Mouse (Mus musculus): ENCODE results near the gene Tmem156. TPM values are rescaled to one million over a fixed set of nuclear protein-coding genes. Genes with fewer than 3 reads are reported as not detected.

The Tmem156 gene
- polyA plus RNA-seq, 1 experiment from 2014 or later: 2.7 TPM

DNA sequence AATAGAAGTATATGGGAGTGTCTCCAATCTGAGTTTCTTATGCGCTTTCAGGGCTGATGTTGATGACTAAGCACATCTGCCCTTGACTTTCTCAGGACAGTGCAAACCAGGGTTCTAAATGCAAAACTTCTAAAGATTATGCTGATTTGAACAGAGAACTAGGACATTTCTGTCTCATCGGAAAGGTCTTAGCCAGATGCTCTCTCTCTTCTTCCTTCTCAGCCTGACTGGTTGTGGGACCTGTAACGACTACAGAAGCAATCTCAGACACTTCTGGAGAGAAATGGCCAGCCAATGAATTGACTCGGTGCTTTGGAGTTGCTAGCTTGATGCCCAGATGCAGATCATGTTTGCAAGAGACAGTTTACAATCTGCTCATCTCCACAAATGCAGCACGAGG is 42.1 kb downstream of the Tmem156 start:
- Histone ChIP-seq H3K27ac (no peak overlapping the region), H3K4me3 (ENCODE audit: inconsistent target) (no peak overlapping the region), H3K79me2 (ENCODE audit: inconsistent target) (no peaks in the 10 kb centered on the region), H3K36me3 (ENCODE audit: inconsistent target) (no peaks in the 10 kb centered on the region)
- 85% methylated on average over 5 of the region's 5 CpGs for WGBS (ENCODE audit: missing documents)

DNA sequence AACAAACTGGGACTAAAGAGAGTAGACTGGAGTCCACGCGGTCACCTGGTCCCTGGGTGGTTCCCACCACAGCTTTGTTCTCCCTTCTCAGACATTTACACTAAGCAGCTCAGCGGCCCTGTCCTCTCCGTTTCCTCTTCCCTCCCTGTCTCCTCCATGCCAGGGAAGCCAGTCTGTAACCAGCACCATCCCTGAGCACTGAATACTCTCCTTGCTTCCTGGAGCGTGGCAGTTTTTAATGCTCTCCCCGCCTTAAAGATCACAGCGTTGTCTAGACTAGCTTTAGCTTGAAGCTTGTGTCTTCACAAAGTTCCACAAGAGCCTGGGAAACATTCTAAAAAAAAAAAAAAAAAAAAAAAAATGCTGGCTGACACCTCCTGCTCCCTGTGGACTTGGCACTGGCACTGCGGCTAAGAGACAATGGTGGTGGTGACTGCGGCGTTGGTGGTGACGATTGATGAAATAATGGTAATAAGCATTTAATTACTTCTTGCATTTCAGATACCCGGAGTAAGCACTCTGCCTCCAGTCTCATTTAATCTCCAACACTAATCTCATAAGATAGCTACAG is 44.6 kb downstream of the Tmem156 start:
- no peak overlapping the region for H3K4me3 ChIP-seq (ENCODE audit: inconsistent target)
- 94% methylated on average over 12 of the region's 12 CpGs for WGBS (ENCODE audit: missing documents)
- H3K79me2 ChIP-seq (ENCODE audit: inconsistent target): no peaks in the 10 kb centered on the region
- no peaks in the 10 kb centered on the region for H3K36me3 ChIP-seq (ENCODE audit: inconsistent target)
- no peak overlapping the region for H3K27ac ChIP-seq

GRCm38 (mm10) chr5:65046442-65047284 is 45.3 kb downstream of the Tmem156 start:
- WGBS (ENCODE audit: missing documents): 87% methylated on average over 10 of the region's 12 CpGs
- Histone ChIP-seq H3K4me3 (ENCODE audit: inconsistent target) (no peak overlapping the region), H3K79me2 (ENCODE audit: inconsistent target) (no peaks in the 10 kb centered on the region), H3K36me3 (ENCODE audit: inconsistent target) (no peaks in the 10 kb centered on the region), H3K27ac (no peak overlapping the region)

DNA sequence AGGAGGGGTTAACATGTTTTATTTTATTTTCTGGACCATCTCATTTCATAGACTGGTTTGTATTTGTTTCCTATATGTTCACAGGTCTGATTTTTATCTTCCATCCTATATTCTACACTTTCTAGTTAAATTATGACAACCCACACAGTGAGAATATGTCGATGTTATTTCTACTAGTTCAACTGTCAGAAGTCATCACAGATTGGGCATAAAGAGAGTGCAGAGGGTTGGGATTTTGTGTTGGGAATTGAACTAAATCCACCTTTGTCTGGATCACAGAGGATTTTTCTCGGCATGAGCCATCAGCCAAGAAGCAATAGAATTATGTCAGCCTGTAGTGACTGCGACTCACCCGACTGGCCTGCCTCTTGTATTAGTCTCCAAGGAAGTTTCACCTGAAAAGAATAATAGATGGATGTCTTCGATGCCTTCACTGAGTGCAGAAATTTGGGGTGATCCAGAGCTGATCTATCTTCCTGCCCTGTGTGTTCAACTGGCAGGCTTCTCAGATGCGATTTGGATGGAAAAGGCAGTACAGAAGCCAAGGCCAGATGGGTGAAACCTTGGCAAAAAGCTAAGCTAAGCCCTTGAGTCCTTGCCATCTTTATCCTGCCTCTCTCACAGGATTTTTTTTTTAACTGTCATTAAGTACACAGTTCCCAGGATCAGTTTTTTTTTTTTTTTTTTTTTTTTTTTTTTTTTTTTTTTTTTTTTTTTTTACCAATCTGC is 46.1 kb downstream of the Tmem156 start:
- H3K79me2 ChIP-seq (ENCODE audit: inconsistent target): no peaks in the 10 kb centered on the region
- H3K4me3 ChIP-seq (ENCODE audit: inconsistent target): no peak overlapping the region
- WGBS (ENCODE audit: missing documents): 92% methylated on average over 6 of the region's 6 CpGs
- H3K27ac ChIP-seq: no peak overlapping the region
- no peaks in the 10 kb centered on the region for H3K36me3 ChIP-seq (ENCODE audit: inconsistent target)

DNA sequence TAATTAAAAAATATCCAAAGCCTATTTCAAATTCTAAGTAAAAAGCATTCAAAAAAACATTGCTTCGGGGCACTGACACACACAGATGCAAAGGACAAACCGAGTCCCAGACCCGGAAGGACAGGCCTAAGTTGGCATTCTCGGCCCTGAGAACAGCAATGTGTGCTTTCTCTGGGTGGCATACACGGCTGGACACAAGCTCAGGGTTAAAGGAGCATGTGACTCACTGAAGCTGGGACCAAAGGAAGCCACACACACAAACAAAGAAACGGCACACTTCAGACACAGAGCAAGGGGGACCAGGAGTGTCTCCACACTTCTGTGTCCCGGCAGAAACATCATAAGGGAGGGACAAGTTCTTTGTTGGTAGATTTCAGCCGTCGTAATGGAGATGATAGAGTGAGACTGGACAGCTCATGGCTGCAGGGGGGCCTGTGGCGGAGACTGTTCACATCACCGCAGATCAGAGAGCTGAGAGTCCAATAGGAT is 48.5 kb downstream of the Tmem156 start:
- Histone ChIP-seq H3K27ac (no peak overlapping the region), H3K36me3 (ENCODE audit: inconsistent target) (no peaks in the 10 kb centered on the region; the same call in 1 of the 2 replicates), H3K79me2 (ENCODE audit: inconsistent target) (no peaks in the 10 kb centered on the region), H3K4me3 (ENCODE audit: inconsistent target) (no peak overlapping the region)
- WGBS (ENCODE audit: missing documents): 87% methylated on average over 11 of the region's 11 CpGs

DNA sequence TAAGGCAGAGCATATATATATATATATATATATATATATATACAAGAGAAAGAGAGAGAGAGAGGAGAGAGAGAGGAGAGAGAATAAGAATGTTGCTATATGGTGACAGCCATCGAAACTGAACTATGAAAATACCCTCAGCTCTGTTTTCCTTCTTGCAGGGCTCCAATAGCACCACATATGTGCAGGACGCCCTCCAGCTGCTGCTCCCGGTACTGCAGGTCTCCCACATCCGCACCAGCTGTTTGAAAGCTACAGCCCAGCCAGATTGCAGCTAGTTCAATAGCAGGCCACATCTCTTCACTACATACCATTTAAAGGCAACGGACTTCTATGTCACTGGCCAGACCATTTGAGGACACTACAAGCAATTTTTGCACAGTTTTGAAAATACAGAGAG is 51.5 kb downstream of the Tmem156 start:
- no peak overlapping the region for H3K27ac ChIP-seq
- H3K4me3 ChIP-seq (ENCODE audit: inconsistent target): no peak overlapping the region
- no peaks in the 10 kb centered on the region for H3K79me2 ChIP-seq (ENCODE audit: inconsistent target)
- WGBS (ENCODE audit: missing documents): 84% methylated on average over 4 of the region's 5 CpGs
- H3K36me3 ChIP-seq (ENCODE audit: inconsistent target): peaks cover under 1% of the 10 kb centered on the region; the same call in 1 of the 2 replicates

GRCm38 (mm10) chr5:65038811-65039571 is 52.9 kb downstream of the Tmem156 start:
- H3K4me3 ChIP-seq (ENCODE audit: inconsistent target): no peak overlapping the region
- peaks cover 12% of the 10 kb centered on the region; the same call in 1 of the 2 replicates for H3K36me3 ChIP-seq (ENCODE audit: inconsistent target)
- 85% methylated on average over 10 of the region's 11 CpGs for WGBS (ENCODE audit: missing documents)
- H3K79me2 ChIP-seq (ENCODE audit: inconsistent target): no peaks in the 10 kb centered on the region
- no peak overlapping the region for H3K27ac ChIP-seq

DNA sequence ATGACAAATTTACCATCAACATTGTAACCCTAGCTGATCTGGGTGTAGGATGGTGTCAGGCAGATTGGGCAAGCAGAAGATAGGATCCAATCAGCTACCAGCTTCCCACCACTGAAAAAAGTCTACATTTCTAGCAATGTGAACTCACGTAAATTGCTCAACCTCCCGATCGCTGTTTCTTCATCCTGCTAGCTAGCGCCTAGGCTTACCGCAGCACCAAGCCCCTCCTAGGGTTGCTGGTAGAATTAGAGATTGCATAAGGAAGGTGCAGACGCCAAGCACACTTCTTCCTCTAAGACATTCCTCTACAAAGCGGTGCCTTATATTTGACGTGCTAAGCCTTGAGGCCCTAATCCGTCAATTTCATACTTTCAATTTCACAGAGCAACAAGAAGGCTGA is 53.6 kb downstream of the Tmem156 start:
- peaks cover 17% of the 10 kb centered on the region; the same call in 1 of the 2 replicates for H3K36me3 ChIP-seq (ENCODE audit: inconsistent target)
- H3K79me2 ChIP-seq (ENCODE audit: inconsistent target): no peaks in the 10 kb centered on the region
- no peak overlapping the region for H3K27ac ChIP-seq
- WGBS (ENCODE audit: missing documents): 16% methylated on average over 9 of the region's 9 CpGs
- no peak overlapping the region for H3K4me3 ChIP-seq (ENCODE audit: inconsistent target)

DNA sequence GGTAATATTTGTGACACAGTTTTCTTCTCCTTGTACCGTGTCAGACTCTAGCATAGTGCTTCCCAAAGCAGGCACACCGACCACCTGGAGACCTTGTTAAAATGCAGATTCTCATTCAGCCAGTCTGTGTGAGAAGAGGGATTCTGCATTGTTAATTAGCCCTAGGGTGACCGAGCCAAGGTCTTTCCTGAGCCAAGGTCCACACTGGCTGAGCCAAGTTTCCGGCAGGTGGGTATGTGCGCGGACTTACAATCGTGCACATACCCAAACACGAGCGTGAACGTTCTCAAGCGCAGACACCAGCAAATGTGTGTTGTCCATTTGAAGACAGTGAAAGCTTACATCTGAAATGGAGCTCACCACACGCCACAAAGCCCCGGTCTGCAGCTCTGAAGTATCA is 55.3 kb downstream of the Tmem156 start:
- whole genome bisulfite sequencing (ENCODE audit: missing documents): 97% methylated on average over 12 of the region's 13 CpGs
- no peak overlapping the region for H3K4me3 ChIP-seq (ENCODE audit: inconsistent target)
- H3K27ac ChIP-seq: no peak overlapping the region
- no peaks in the 10 kb centered on the region for H3K79me2 ChIP-seq (ENCODE audit: inconsistent target)
- H3K36me3 ChIP-seq (ENCODE audit: inconsistent target): peaks cover 33% of the 10 kb centered on the region

DNA sequence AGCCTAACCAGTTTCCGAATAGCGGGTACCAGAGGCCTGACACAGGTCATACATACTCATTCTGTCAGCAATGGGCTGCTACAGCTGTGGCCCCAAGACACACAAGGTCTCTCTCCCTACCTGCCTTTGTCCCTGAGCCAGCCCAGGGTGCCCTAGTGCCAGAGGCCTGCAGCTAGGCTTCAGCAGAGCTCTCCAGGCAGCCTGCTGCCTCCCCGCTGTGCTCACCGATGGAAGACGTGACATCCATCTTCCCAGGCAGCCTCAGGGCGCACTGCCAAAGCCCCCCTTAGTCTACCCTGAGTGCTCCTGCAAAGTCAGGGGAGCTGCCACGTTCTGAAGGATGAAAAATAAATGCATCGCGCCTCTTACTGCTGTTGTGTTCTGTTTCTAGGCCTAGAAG is 63.9 kb downstream of the Tmem156 start:
- Histone ChIP-seq H3K4me3 (ENCODE audit: inconsistent target) (no peak overlapping the region), H3K79me2 (ENCODE audit: inconsistent target) (no peaks in the 10 kb centered on the region), H3K36me3 (ENCODE audit: inconsistent target) (peaks cover 41% of the 10 kb centered on the region), H3K27ac (no peak overlapping the region)
- 89% methylated on average over 9 of the region's 9 CpGs for WGBS (ENCODE audit: missing documents)

DNA sequence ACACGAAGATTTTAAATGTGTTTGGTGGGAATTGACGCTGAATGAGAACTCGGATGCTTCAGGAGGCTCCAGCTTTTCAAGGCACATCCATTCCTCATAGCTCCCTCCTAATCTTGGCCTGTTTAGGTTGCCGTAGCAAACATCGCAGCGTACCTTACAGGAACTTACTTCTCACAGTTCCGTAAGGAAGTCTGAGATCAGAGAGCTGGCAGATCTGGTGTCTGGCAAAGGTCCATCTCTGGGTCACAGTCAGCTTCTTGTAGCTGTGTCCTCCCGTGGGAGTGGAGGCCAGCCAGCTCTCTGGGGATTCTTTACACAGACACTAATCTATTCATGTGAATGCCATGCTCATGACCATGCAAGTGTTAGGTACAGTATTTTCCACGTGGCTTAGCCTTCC is 65.2 kb downstream of the Tmem156 start:
- Histone ChIP-seq H3K4me3 (ENCODE audit: inconsistent target) (no peak overlapping the region), H3K36me3 (ENCODE audit: inconsistent target) (peaks cover 39% of the 10 kb centered on the region), H3K27ac (no peak overlapping the region), H3K79me2 (ENCODE audit: inconsistent target) (no peaks in the 10 kb centered on the region)
- 63% methylated on average over 9 of the region's 9 CpGs for WGBS (ENCODE audit: missing documents)

GRCm38 (mm10) chr5:65025916-65026315 is 66.0 kb downstream of the Tmem156 start:
- Histone ChIP-seq H3K36me3 (ENCODE audit: inconsistent target) (peaks cover 36% of the 10 kb centered on the region), H3K4me3 (ENCODE audit: inconsistent target) (no peak overlapping the region), H3K79me2 (ENCODE audit: inconsistent target) (no peaks in the 10 kb centered on the region), H3K27ac (no peak overlapping the region)
- 27% methylated on average over 6 of the region's 6 CpGs for WGBS (ENCODE audit: missing documents)

- Histone ChIP-seq H3K4me3 (ENCODE audit: inconsistent target) (no peak overlapping the region), H3K36me3 (ENCODE audit: inconsistent target) (peaks cover 24% of the 10 kb centered on the region), H3K79me2 (ENCODE audit: inconsistent target) (no peaks in the 10 kb centered on the region), H3K27ac (no peak overlapping the region)
- WGBS (ENCODE audit: missing documents): 79% methylated on average over 2 of the region's 2 CpGs
Observed at GRCm38 (mm10) chr5:65024641-65025040, 67.3 kb downstream of the Tmem156 start.

GRCm38 (mm10) chr5:65022006-65022405 is 69.9 kb downstream of the Tmem156 start:
- H3K4me3 ChIP-seq (ENCODE audit: inconsistent target): no peak overlapping the region
- 100% methylated on average over 1 of the region's 4 CpGs for WGBS (ENCODE audit: missing documents)
- H3K36me3 ChIP-seq (ENCODE audit: inconsistent target): peaks cover 20% of the 10 kb centered on the region; the same call in 1 of the 2 replicates
- no peak overlapping the region for H3K27ac ChIP-seq
- no peaks in the 10 kb centered on the region for H3K79me2 ChIP-seq (ENCODE audit: inconsistent target)
